10 mouse cellular contexts compared by ENCODE assay signal in genomic region chr2:32037279-32037858, GRCm38 (mm10). TPM values are rescaled to one million over a fixed set of nuclear protein-coding genes. Genes with fewer than 3 reads are reported as not detected.
DNase-seq lines count a peak whose midpoint lies in the region; ATAC-seq and TF ChIP-seq lines count a peak whose summit lies in the region.
"Had no signal": no experiment of that assay in that cellular context is flagged by ENCODE, and none has a peak within 500 bp of the region (broad histone marks: within the 10 kb centered on the region; RNA-seq: fewer than 3 reads in every experiment).

No protein-coding gene starts in this region.

- H3K4me1 ChIP-seq in heart, embryonic 16.5 days (ENCODE audit: control insufficient read depth, insufficient read depth, low read length) = peaks cover 5% of the 10 kb centered on the region; the same call in 1 of the 2 replicates
- H3K4me1 ChIP-seq in lung, postnatal 0 days (ENCODE audit: insufficient read depth, low read depth, low read length) = no peaks in the 10 kb centered on the region
- H3K4me1 ChIP-seq in small intestine, adult 2 months (ENCODE audit: control insufficient read depth, insufficient read depth, insufficient read length, low read length) = no peaks in the 10 kb centered on the region; the same call in 1 of the 2 replicates
- H3K4me1 ChIP-seq: midbrain, embryonic 15.5 days had no signal

- TF ChIP-seq POLR2A in small intestine, adult 2 months (IDR thresholded peaks at IDR 0.05; ENCODE audit: low read depth, low read length) = no peak

- H3K27ac ChIP-seq in heart, embryonic 16.5 days (ENCODE audit: low read length) = peak overlapping the region; percentile 63
- H3K27ac ChIP-seq in lung, postnatal 0 days (ENCODE audit: low read length) = peak overlapping the region; percentile 45
- H3K27ac ChIP-seq in small intestine, adult 2 months (ENCODE audit: insufficient read depth, low read depth, low read length) = peak overlapping the region; percentile 31; the same call in 1 of the 2 replicates
- H3K27ac ChIP-seq: midbrain, embryonic 15.5 days had no signal

- ATAC-seq in heart, embryonic 16.5 days (replicated peaks; ENCODE audit: extremely low read depth, insufficient read depth, low FRiP score) = no peak
- ATAC-seq in lung, postnatal 0 days = no peak
- ATAC-seq: hindbrain, embryonic 16.5 days; midbrain, embryonic 15.5 days had no signal

- no peak overlapping the region for H3K4me2 ChIP-seq in heart, embryonic 16.5 days (ENCODE audit: low read depth, low read length)
- no peak overlapping the region for H3K4me2 ChIP-seq in lung, postnatal 0 days (replicated peaks; ENCODE audit: low read depth, low read length)
- H3K4me2 ChIP-seq: midbrain, embryonic 15.5 days had no signal

- no peak for TF ChIP-seq EP300 in lung, postnatal 0 days (IDR thresholded peaks at IDR 0.05)

- intact Hi-C loops in heart, postnatal 14 days (cut with DNase I) = loop anchor here (5.0 kb wide), 1 partner anchor 95 kb away; no protein-coding TSS in a partner anchor

- no peak for DNase-seq in heart, postnatal 14 days
- no peak for DNase-seq in lung, postnatal 0 days (ENCODE audit: low spot score)
- DNase-seq in lung, postnatal 14 days = no peak
- peak; percentile 31 for DNase-seq in Muller cell, postnatal 12 days (ENCODE audit: inconsistent ontology term)
- DNase-seq in urinary bladder, adult 2 months (ENCODE audit: low spot score) = no peak
- DNase-seq in urinary bladder, postnatal 36 days (ENCODE audit: low spot score in 2 of 2) = no peak

- H3K9me3 ChIP-seq in heart, embryonic 16.5 days (replicated peaks; ENCODE audit: control insufficient read depth, low read length) = no peaks in the 10 kb centered on the region
- no peaks in the 10 kb centered on the region for H3K9me3 ChIP-seq in lung, postnatal 0 days (ENCODE audit: low read length)
- H3K9me3 ChIP-seq: midbrain, embryonic 15.5 days had no signal

- H3K4me3 ChIP-seq in heart, embryonic 16.5 days (ENCODE audit: low read length) = no peak overlapping the region
- H3K4me3 ChIP-seq in lung, postnatal 0 days (ENCODE audit: low read depth, low read length) = no peak overlapping the region
- no peak overlapping the region for H3K4me3 ChIP-seq in small intestine, adult 2 months (ENCODE audit: low read depth, low read length)
- H3K4me3 ChIP-seq: midbrain, embryonic 15.5 days had no signal

- TF ChIP-seq CTCF in lung, postnatal 0 days (IDR thresholded peaks at IDR 0.05) = no peak
- no peak for TF ChIP-seq CTCF in small intestine, adult 2 months (IDR thresholded peaks at IDR 0.05; ENCODE audit: extremely low read depth, insufficient read length, insufficient replicate concordance, low read depth, low read length)

- H3K36me3 ChIP-seq in heart, embryonic 16.5 days (ENCODE audit: control insufficient read depth, insufficient read depth) = peaks cover 37% of the 10 kb centered on the region
- H3K36me3 ChIP-seq in lung, postnatal 0 days (ENCODE audit: insufficient read depth, low read length) = peaks cover 22% of the 10 kb centered on the region
- H3K36me3 ChIP-seq in small intestine, adult 2 months (ENCODE audit: control insufficient read depth, insufficient read depth, low read length) = peaks cover 53% of the 10 kb centered on the region

- H3K9ac ChIP-seq in heart, embryonic 16.5 days (ENCODE audit: low read length) = 0 out of 2 replicates have a peak overlapping the region, but pooled peaks have one; percentile 9
- 0 out of 2 replicates have a peak overlapping the region, but pooled peaks have one; percentile 2 for H3K9ac ChIP-seq in lung, postnatal 0 days (replicated peaks; ENCODE audit: low read depth)
- H3K9ac ChIP-seq: midbrain, embryonic 15.5 days had no signal

- H3K27me3 ChIP-seq in heart, embryonic 16.5 days (ENCODE audit: control insufficient read depth, insufficient read depth, low read length) = no peaks in the 10 kb centered on the region
- no peaks in the 10 kb centered on the region for H3K27me3 ChIP-seq in lung, postnatal 0 days (replicated peaks; ENCODE audit: insufficient read depth, low read length)
- no peaks in the 10 kb centered on the region for H3K27me3 ChIP-seq in small intestine, adult 2 months (ENCODE audit: control insufficient read depth, insufficient read depth, low read length)
- H3K27me3 ChIP-seq: midbrain, embryonic 15.5 days had no signal

- WGBS in heart, embryonic 16.5 days = 52% methylated on average over 6 of the region's 6 CpGs
- 56% methylated on average over 6 of the region's 6 CpGs for WGBS in lung, postnatal 0 days
- 69% methylated on average over 6 of the region's 6 CpGs for WGBS in small intestine, adult 2 months

RNA-seq across cellular contexts. Expression of gene Fam78a, which starts 47.3 kb away (rescaled TPM):
- 27.6 and 30.1 TPM in 2 replicates for polyA plus RNA-seq in heart, embryonic 16.5 days (2015; fragmentation: Nextera tagmentation; extraction: Ambion mirVana)
- 10 to 100 TPM; 22.8 to 23.9 TPM for total RNA-seq in heart, postnatal 14 days (2021)
- 2.5 TPM in 2 replicates for polyA plus RNA-seq in lung, postnatal 0 days (2015; fragmentation: Nextera tagmentation; extraction: Ambion mirVana)
- polyA plus RNA-seq in small intestine, adult 2 months (2012; rRNA removed) = 8.2 and 25.3 TPM in 2 replicates
- 0.48 and 0.74 TPM in 2 replicates for polyA plus RNA-seq in urinary bladder, adult 2 months (2012; rRNA removed)

RNA-seq across cellular contexts. Expression of gene Plpp7, which starts 58.0 kb away (rescaled TPM):
- 19.7 and 21.4 TPM in 2 replicates for polyA plus RNA-seq in heart, embryonic 16.5 days (2015; fragmentation: Nextera tagmentation; extraction: Ambion mirVana)
- total RNA-seq in heart, postnatal 14 days (2021) = 10 to 100 TPM; 26.1 to 30.9 TPM
- 2.4 and 2.5 TPM in 2 replicates for polyA plus RNA-seq in lung, postnatal 0 days (2015; fragmentation: Nextera tagmentation; extraction: Ambion mirVana)
- 2.2 and 3.5 TPM in 2 replicates for polyA plus RNA-seq in small intestine, adult 2 months (2012; rRNA removed)
- polyA plus RNA-seq in urinary bladder, adult 2 months (2012; rRNA removed) = 4.9 and 5.3 TPM in 2 replicates
